Mouse (Mus musculus) lung, adult 2 months (tissue): Measurements from ENCODE around the gene Gabra5. TPM values are rescaled to one million over a fixed set of nuclear protein-coding genes. Genes with fewer than 3 reads are reported as not detected.

ENCODE experiments used
- DNase-seq: peaks from one replicate; pipeline ENCODE4 v3.0.0; 2022
- H3K4me1 ChIP-seq: fragments of 200-500 bp; 2 replicates; pipeline ENCODE4 v1.6.1; 2011; ENCODE audit warnings: low read length; ENCODE audit not compliant: control insufficient read depth, insufficient read depth
- H3K4me3 ChIP-seq: fragments of 200-500 bp; replicated peaks from 2 replicates; pipeline ENCODE3; 2011; ENCODE audit warnings: low read depth, mild to moderate bottlenecking, control low read depth, low read length; ENCODE audit errors: extremely low read depth
- CTCF ChIP-seq: fragments of 200-500 bp; IDR thresholded peaks from 2 replicates; pipeline ENCODE4 v1.5.1; 2011; ENCODE audit warnings: mild to moderate bottlenecking, low read length, control low read depth; ENCODE audit not compliant: insufficient read depth
- POLR2A ChIP-seq: fragments of 200-500 bp; IDR thresholded peaks from 2 replicates; pipeline ENCODE4 v1.6.1; 2011; ENCODE audit warnings: low read depth, mild to moderate bottlenecking, control low read depth, low read length, borderline replicate concordance; ENCODE audit errors: extremely low read depth
- WGBS: fragments of 180-500 bp; shearing (Covaris S2); methylation state at CpG from one replicate; pipeline ENCODE4 v1.1.7; 2018; 5-methylcytosine and 5-hydroxymethylcytosine counted together
- polyA plus RNA-seq: library from polyadenylated mRNA; depleted of rRNA; stranded (reverse); fragments of >200 nt; gene quantifications from 2 replicates; pipeline ENCODE4 v1.2.3, GENCODE M21; 2012; rRNA removed

Gabra5 gene
- not detected in 2 replicates for polyA plus RNA-seq

DNA sequence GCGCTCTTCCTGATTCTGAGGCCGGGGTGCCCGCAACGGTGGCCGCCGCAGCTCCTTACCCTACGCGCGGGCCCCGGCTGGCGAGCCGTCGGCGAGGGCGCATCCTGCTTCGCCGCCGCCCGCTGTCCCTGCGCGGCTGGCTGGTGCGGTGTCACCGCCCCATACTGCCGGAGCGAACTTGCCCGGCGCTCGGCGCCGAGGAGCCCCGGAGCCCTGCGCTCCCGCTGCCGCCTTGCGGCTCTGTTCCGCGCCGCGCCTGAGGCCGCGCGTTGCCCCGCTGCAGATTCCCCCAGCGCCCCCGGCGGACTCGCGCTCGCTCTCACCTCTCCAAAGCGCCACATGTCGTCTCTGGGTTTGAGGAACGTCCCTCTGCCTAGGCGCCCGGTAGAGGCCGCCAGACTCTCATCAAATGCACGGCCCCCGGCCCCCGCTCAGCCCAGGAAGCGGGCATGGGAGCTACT lies at the start of gene Gabra5:
Gabra5 (minus strand) TSS at position 379 of the 461 bp plus-strand sequence.
- 2% methylated on average over 57 of the region's 59 CpGs for WGBS
- Histone ChIP-seq H3K4me1 (no peaks in the 10 kb centered on the region), H3K4me3 (no peak within 1 kb of the TSS)
- no peak for DNase-seq
- TF ChIP-seq POLR2A (no peak), CTCF (no peak)

DNA sequence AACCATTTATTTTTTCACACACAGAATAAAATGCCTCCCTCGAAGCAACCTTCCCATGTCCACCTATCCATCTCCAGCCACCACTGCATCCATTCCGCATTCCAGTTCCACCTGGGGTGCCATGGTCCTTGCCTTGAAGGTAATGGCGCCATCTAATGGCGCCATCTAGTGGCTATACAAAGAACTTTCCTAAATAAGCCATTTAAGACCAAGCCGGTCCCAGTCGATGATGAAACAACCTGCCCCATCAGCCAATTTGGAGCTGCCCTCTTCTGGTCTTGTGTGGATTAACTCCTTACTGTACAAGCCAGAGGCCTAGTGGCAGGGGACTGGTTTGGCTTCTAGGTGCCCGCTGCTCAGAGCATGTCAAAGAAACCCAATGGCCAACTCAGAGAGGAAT lies 28.7 kb upstream of the Gabra5 start:
- Histone ChIP-seq H3K4me3 (no peak overlapping the region), H3K4me1 (no peaks in the 10 kb centered on the region)
- 19% methylated on average over 7 of the region's 7 CpGs for WGBS
- no peak for DNase-seq
- TF ChIP-seq POLR2A, result no peak
- TF ChIP-seq CTCF, result no peak

GRCm38 (mm10) chr7:57532676-57533075 lies 22.8 kb upstream of the Gabra5 start:
- no peak for TF ChIP-seq POLR2A
- Histone ChIP-seq H3K4me3 (no peak overlapping the region), H3K4me1 (no peaks in the 10 kb centered on the region)
- no peak for DNase-seq
- WGBS, result 65% methylated on average over 10 of the region's 10 CpGs

DNA sequence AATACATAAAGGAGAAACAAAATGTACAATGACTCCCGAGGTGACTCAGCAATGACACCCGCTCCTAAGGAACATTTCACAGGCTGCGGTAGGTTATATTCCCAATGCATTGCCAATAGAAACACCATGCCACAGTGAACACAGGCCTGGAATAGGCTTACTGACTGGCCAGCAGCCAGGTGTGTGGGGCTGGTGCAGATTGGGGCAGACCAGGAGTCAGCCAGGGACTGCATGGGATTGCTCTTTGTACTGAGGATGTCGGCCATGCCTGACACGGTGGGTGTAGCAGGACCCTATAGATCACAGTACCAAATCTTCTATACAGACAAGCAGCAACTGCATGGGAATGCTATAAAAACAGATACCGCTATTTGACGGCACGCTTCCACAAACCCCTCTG lies 20.1 kb upstream of the Gabra5 start:
- TF ChIP-seq CTCF (no peak), POLR2A (no peak)

GRCm38 (mm10) chr7:57529451-57529850 lies 19.6 kb upstream of the Gabra5 start:
- DNase-seq, result no peak
- no peak for TF ChIP-seq POLR2A
- TF ChIP-seq CTCF, result no peak
- no peak overlapping the region for H3K4me3 ChIP-seq
- 70% methylated on average over 4 of the region's 4 CpGs for WGBS
- no peaks in the 10 kb centered on the region for H3K4me1 ChIP-seq

More for the DNA sequence above, 20.1 kb upstream of the Gabra5 start:
- Histone ChIP-seq H3K4me1 (no peaks in the 10 kb centered on the region), H3K4me3 (no peak overlapping the region)
- DNase-seq, result no peak
- WGBS, result 91% methylated on average over 8 of the region's 8 CpGs

DNA sequence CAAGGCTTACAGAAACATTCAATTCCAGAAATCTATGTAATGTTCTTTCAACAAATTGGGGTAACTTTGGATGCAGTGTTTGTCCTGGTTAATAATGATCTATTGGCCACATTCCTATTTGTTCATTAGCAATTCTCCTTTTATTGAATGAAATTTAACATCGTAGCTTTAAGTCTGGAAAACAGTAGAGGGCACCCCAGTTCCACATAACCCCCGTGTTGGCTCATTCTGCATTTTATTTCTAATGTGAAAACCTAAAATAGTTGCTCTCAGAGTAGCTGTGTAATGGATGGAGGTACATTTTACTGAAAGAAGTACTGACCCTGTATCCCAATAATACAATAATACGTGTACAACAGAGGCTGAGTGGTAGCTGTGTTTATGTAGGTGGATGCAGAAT lies 3.1 kb upstream of the Gabra5 start:
- no peaks in the 10 kb centered on the region for H3K4me1 ChIP-seq
- 31% methylated on average over 3 of the region's 3 CpGs for WGBS
- TF ChIP-seq CTCF, result no peak
- no peak for TF ChIP-seq POLR2A
- no peak for DNase-seq
- H3K4me3 ChIP-seq, result no peak overlapping the region

DNA sequence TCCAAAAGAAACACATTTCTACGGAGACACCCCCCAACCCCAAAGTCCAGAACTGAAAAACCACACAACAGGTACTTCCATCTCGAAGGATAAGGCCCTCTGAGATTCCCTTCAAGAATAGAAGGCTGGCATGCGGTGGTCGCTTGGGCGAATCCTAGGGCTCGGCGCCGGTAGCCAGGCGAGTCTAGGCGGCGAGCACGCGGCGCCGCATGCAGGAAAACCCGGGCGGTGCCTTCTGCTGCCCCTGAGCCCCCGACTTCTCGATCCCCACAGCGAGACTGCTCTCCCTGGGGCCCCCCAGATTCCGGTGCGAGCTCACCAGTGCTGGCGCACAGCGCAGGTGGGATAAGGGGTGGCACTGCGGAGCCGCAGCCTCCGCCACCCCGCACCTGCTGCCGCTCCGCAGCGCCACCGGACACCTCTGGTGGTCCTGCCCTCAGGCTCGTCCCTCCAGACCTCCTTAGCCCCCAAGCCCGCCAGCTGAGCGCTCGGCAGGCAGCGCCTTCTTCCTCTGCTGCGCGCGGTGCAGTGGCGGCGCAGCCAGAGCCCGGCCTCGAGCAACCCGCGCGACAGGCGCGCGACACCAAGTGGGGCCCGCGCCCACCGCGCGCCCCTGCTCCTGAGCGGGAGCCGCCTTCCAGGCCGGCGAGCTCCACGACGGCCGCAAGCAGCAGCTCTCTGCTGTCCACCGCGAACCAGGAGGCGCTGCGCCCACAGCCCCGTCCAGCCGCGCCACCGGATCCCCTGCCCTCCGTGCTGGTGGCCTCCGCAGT lies 813 bp downstream of the Gabra5 start:
- no peak for TF ChIP-seq POLR2A
- TF ChIP-seq CTCF, result no peak
- DNase-seq, result no peak
- Histone ChIP-seq H3K4me1 (no peaks in the 10 kb centered on the region), H3K4me3 (no peak overlapping the region)
- 5% methylated on average over 72 of the region's 72 CpGs for WGBS

- WGBS, result 74% methylated on average over 4 of the region's 4 CpGs
- TF ChIP-seq POLR2A, result no peak
- TF ChIP-seq CTCF, result no peak
- H3K4me3 ChIP-seq, result no peak overlapping the region
- DNase-seq, result no peak
- H3K4me1 ChIP-seq, result no peaks in the 10 kb centered on the region
These were observed 7.0 kb downstream of the Gabra5 start for GRCm38 (mm10) chr7:57502809-57503208.

- DNase-seq, result no peak
- 65% methylated on average over 4 of the region's 4 CpGs for WGBS
- TF ChIP-seq CTCF (no peak), POLR2A (no peak)
These were observed 18.1 kb downstream of the Gabra5 start for GRCm38 (mm10) chr7:57491795-57492194.

DNA sequence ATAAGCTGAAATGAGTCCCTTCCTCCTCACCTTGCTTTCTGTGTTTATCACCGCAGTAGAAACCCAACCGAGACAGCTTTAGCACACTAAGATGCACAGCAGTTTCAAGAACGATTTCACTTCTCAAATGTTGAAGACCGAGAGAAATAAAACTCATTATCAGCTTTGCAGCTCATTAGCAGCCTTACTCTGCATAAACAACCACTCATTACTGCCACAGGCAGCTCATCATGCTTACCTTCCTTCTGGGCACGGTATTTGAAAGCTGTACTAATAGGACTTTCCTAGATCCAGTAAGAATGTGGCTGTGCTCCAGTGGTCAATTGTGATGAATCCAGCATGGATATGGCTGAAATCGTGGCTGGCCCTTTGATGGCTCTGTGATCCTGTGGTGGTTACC lies 23.0 kb downstream of the Gabra5 start:
- Histone ChIP-seq H3K4me3 (no peak overlapping the region), H3K4me1 (no peaks in the 10 kb centered on the region)
- no peak for DNase-seq
- no peak for TF ChIP-seq POLR2A
- no peak for TF ChIP-seq CTCF
- 64% methylated on average over 6 of the region's 6 CpGs for WGBS

More at GRCm38 (mm10) chr7:57491795-57492194, 18.1 kb downstream of the Gabra5 start:
- Histone ChIP-seq H3K4me3 (no peak overlapping the region), H3K4me1 (no peaks in the 10 kb centered on the region)
